Mouse (Mus musculus) ovary, adult 2 months (tissue): ENCODE measurements around the gene Zfp810. TPM values are rescaled to one million over a fixed set of nuclear protein-coding genes. Genes with fewer than 3 reads are reported as not detected.

Experiments used
- polyA plus RNA-seq: library from polyadenylated mRNA; depleted of rRNA; stranded (reverse); fragments of >200 nt; gene quantifications from 2 replicates; pipeline ENCODE4 v1.2.3, GENCODE M21; 2012; rRNA removed

The Zfp810 gene
- 6.2 and 7.7 TPM in 2 replicates for polyA plus RNA-seq

DNA sequence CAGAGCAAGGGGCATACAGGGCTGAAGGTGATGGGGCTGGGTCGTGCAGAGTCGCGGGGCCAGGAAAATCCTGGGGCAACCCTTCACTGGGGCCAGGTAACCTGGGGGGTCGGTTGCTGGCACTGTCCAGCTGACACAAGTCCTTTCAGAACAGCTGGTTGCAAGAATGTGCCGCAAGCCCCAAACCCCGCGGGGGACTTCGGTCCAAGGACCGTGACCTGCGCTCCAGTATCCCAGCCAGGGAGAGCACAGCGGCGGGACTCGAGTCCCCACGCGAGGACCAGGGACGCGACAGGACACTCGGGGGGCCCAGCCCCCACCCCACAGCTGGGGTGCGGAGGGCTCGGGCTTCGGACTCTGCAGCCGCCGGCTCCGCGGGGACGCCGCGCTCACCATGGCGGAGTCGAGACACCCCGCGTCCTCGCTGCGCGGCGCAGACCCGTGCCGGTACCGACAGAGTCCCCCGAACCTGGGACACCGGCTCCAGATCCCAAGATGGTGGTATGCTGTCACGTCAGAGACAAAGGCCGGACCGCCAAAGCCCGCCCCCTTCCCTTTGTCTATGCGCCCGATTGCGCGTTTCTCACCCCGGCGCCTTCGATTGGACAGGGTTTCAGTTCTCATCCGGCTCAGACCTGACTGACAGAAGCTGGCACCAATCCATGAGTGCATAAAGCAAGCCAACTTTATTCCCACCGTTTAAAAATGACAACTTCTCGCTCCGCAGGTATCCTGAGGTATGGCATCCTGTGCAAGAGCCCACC is at the start of gene Zfp810:
Gene Zfp810 (minus strand): TSS at position 493 of the 764 bp plus-strand sequence.

DNA sequence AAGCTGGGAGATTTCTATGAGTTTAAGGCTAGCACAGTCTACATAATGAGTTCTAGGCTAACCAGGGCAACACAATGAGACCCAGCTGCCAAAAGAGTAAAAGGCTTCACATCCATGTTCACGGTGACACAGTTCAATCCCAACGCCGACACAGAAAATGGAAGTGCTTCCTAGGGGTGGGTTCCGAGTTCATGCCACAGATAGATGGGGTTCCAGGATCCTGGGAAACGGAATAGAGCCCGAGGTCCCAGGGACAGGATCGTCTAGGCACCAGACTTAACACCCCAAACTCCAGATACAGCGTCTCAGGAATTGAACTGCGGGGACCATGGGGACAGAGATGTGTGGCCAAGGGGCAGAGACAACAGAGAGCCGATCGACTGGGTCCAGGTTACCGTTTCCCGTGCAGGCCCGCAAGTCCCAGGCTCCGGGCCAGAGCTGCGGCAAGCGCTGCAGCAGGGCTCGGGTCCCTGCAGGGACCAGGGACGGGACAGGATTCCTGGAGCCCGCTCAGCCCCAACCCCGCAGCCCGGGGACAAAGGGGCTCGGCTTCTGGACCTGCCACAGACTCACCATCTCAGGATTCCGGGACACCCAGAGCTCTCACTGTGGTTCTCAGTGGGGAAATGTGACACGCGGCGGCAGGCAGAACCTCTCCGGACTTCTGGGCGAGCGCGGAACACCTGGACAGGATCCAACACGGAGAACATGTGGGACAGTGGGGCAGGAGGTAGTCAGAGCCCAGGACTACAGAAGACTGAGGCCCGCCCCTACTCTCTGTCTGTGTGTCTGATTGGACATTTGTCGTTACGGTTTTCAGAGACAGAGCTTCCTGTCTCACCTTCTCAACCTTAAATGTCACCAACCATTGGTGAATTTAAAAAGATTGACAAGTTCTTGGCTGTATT is 48.0 kb downstream of the Zfp810 start, which contains the start of gene Zfp599:
Gene Zfp599 (minus strand): TSS at position 712 of the 908 bp plus-strand sequence.

Other genes starting within 250 kb of the Zfp810 start
- gene Gm49318, start 236.4 kb downstream of the Zfp810 start, polyA plus RNA-seq: not detected in 2 replicates
- 42.8 and 46.1 TPM in 2 replicates for gene Zfp653, start 236.3 kb downstream of the Zfp810 start, polyA plus RNA-seq
- 40.6 and 44.4 TPM in 2 replicates for gene Ecsit, start 222.2 kb downstream of the Zfp810 start, polyA plus RNA-seq
- 358 and 427 TPM in 2 replicates for gene Cnn1, start 208.4 kb downstream of the Zfp810 start, polyA plus RNA-seq
- 254 and 278 TPM in 2 replicates for gene Elof1, start 190.5 kb downstream of the Zfp810 start, polyA plus RNA-seq
- gene Acp5, start 171.9 kb downstream of the Zfp810 start, polyA plus RNA-seq: 54.9 TPM in 2 replicates
- 74.7 and 102 TPM in 2 replicates for gene Pigyl, start 150.8 kb downstream of the Zfp810 start, polyA plus RNA-seq
- 0.05 and 0.09 TPM in 2 replicates for gene Zfp872, start 119.6 kb downstream of the Zfp810 start, polyA plus RNA-seq
- gene Zfp809, start 81.9 kb downstream of the Zfp810 start, polyA plus RNA-seq: 20.5 and 21.0 TPM in 2 replicates
- gene Zfp599, start 47.8 kb downstream of the Zfp810 start, polyA plus RNA-seq: 0.20 TPM in 2 replicates
- 2.6 and 3.5 TPM in 2 replicates for gene Anln, start 81.5 kb upstream of the Zfp810 start, polyA plus RNA-seq
- gene 9530077C05Rik, start 103.9 kb upstream of the Zfp810 start, polyA plus RNA-seq: 2.0 and 2.3 TPM in 2 replicates
- not detected in 2 replicates for gene Gm17545, start 146.6 kb upstream of the Zfp810 start, polyA plus RNA-seq
- gene Rp9, start 162.1 kb upstream of the Zfp810 start, polyA plus RNA-seq: 84.5 and 122 TPM in 2 replicates
- 16.3 and 21.9 TPM in 2 replicates for gene Bbs9, start 168.1 kb upstream of the Zfp810 start, polyA plus RNA-seq